Comparison of ENCODE assay signal across 8 mouse cellular contexts in genomic region chr2:68862464-68863266, GRCm38 (mm10). TPM values are rescaled to one million over a fixed set of nuclear protein-coding genes. Genes with fewer than 3 reads are reported as not detected.
A peak's percentile ranks its signal among the peaks of the same experiment; 100 is the strongest.
DNase-seq lines count a peak whose midpoint lies in the region; ATAC-seq and TF ChIP-seq lines count a peak whose summit lies in the region.

No protein-coding gene starts in this region.

- no peak for TF ChIP-seq POLR2A in ES-Bruce4 (IDR thresholded peaks at IDR 0.05; ENCODE audit: insufficient read depth, low read length)

- no peaks in the 10 kb centered on the region for H3K27me3 ChIP-seq in heart, embryonic 13.5 days (replicated peaks)
- no peaks in the 10 kb centered on the region for H3K27me3 ChIP-seq in ES-Bruce4 (ENCODE audit: control insufficient read depth, insufficient read depth, low read length, poor library complexity, severe bottlenecking)
- H3K27me3 ChIP-seq in forebrain, embryonic 16.5 days (replicated peaks; ENCODE audit: control insufficient read depth, insufficient read depth, low read length), result no peaks in the 10 kb centered on the region

- peaks cover 63% of the 10 kb centered on the region for H3K79me2 ChIP-seq in macrophage (ENCODE audit: inconsistent target)

- no peaks in the 10 kb centered on the region for H3K9me3 ChIP-seq in heart, embryonic 13.5 days
- no peaks in the 10 kb centered on the region for H3K9me3 ChIP-seq in ES-Bruce4 (replicated peaks; ENCODE audit: control insufficient read depth, insufficient read depth, low read length, poor library complexity, severe bottlenecking)
- no peaks in the 10 kb centered on the region for H3K9me3 ChIP-seq in forebrain, embryonic 16.5 days (ENCODE audit: control insufficient read depth, low read length)

- no peak for ATAC-seq in heart, embryonic 13.5 days (ENCODE audit: extremely low read depth, insufficient number of reproducible peaks, low FRiP score, low TSS enrichment)
- no peak for ATAC-seq in forebrain, embryonic 16.5 days
- ATAC-seq in megakaryocyte-erythroid progenitor cell, adult 5-6 weeks (replicated peaks; ENCODE audit: low FRiP score, low TSS enrichment, poor library complexity, severe bottlenecking), result no peak
- no peak for ATAC-seq in granulocyte monocyte progenitor cell, adult 5-6 weeks (replicated peaks; ENCODE audit: poor library complexity, severe bottlenecking)

- H3K4me2 ChIP-seq in heart, embryonic 13.5 days, result peak overlapping the region; percentile 69
- peak overlapping the region; percentile 68 for H3K4me2 ChIP-seq in forebrain, embryonic 16.5 days (ENCODE audit: low read length)

- H3K27ac ChIP-seq in heart, embryonic 13.5 days (replicated peaks), result peak overlapping the region; percentile 82
- H3K27ac ChIP-seq in ES-Bruce4 (ENCODE audit: insufficient read depth, low read length) (no peak overlapping the region), macrophage (peak overlapping the region; percentile 51)
- H3K27ac ChIP-seq in forebrain, embryonic 16.5 days (ENCODE audit: low read length), result peak overlapping the region; percentile 87

- DNase-seq in heart, postnatal 10 days, result no peak
- no peak for DNase-seq in kidney, adult 9 months

- WGBS in heart, embryonic 13.5 days, result 8% methylated on average over 15 of the region's 15 CpGs
- WGBS in forebrain, embryonic 16.5 days, result 1% methylated on average over 15 of the region's 15 CpGs
- WGBS in macrophage (ENCODE audit: missing documents), result 15% methylated on average over 15 of the region's 15 CpGs

- no peak for TF ChIP-seq CTCF in ES-Bruce4 (IDR thresholded peaks at IDR 0.05; ENCODE audit: low read depth, low read length)

- intact Hi-C loops in heart, postnatal 10 days (cut with DNase I), result loop anchor here (5.0 kb wide), 2 partner anchors 80 to 180 kb away; no protein-coding TSS in a partner anchor

- H3K4me3 ChIP-seq in heart, embryonic 13.5 days, result peak overlapping the region; percentile 67
- H3K4me3 ChIP-seq in ES-Bruce4 (ENCODE audit: low read depth, low read length), result peak overlapping the region; percentile 88
- peak overlapping the region; percentile 87 for H3K4me3 ChIP-seq in forebrain, embryonic 16.5 days (replicated peaks; ENCODE audit: low read length)
- peak overlapping the region; percentile 84 for H3K4me3 ChIP-seq in macrophage (ENCODE audit: inconsistent target)

- TF ChIP-seq EP300 in ES-Bruce4 (IDR thresholded peaks at IDR 0.05; ENCODE audit: insufficient read depth, low read depth, low read length), result no peak

- H3K9ac ChIP-seq in heart, embryonic 13.5 days, result peak overlapping the region; percentile 88
- peak overlapping the region; percentile 75 for H3K9ac ChIP-seq in ES-Bruce4 (ENCODE audit: low read depth, poor library complexity, severe bottlenecking)
- peak overlapping the region; percentile 94 for H3K9ac ChIP-seq in forebrain, embryonic 16.5 days (replicated peaks; ENCODE audit: low read depth, low read length)

- peaks cover 37% of the 10 kb centered on the region for H3K4me1 ChIP-seq in heart, embryonic 13.5 days
- no peaks in the 10 kb centered on the region for H3K4me1 ChIP-seq in ES-Bruce4 (ENCODE audit: control insufficient read depth, insufficient read depth, low read length)
- peaks cover 20% of the 10 kb centered on the region for H3K4me1 ChIP-seq in forebrain, embryonic 16.5 days (replicated peaks; ENCODE audit: control insufficient read depth, insufficient read depth, low read length)

- no peaks in the 10 kb centered on the region for H3K36me3 ChIP-seq in heart, embryonic 13.5 days
- H3K36me3 ChIP-seq in ES-Bruce4 (ENCODE audit: control insufficient read depth, insufficient read depth, low read length, poor library complexity, severe bottlenecking) (no peaks in the 10 kb centered on the region), macrophage (ENCODE audit: inconsistent target) (no peaks in the 10 kb centered on the region)
- no peaks in the 10 kb centered on the region for H3K36me3 ChIP-seq in forebrain, embryonic 16.5 days (ENCODE audit: control insufficient read depth, insufficient read depth)

RNA-seq across cellular contexts. Expression of gene Cers6, which starts 1.4 kb away (rescaled TPM):
- 18.9 and 21.6 TPM in 2 replicates for polyA plus RNA-seq in heart, embryonic 13.5 days (2015; fragmentation: Nextera tagmentation; extraction: Ambion mirVana)
- 10 to 100 TPM; 15.7 to 20.2 TPM for total RNA-seq in heart, postnatal 10 days (2021)
- polyA plus RNA-seq in ES-Bruce4 (2011; ENCODE audit: insufficient read depth, insufficient read length, low read depth, missing spikeins), result 17.0 and 17.9 TPM in 2 replicates
- 62.3 and 74.4 TPM in 2 replicates for polyA plus RNA-seq in forebrain, embryonic 16.5 days (2015; fragmentation: Nextera tagmentation; extraction: Ambion mirVana)
- total RNA-seq in macrophage (2018; cell fraction: chromatin; rRNA removed), result 1,000 to 10,000 TPM in 7 of 26 experiments, 100 to 1,000 TPM in 19; 161 to 1,623 (median 510) TPM
- 100 to 1,000 TPM in 4 of 26 experiments, 10 to 100 TPM in 22; 51.6 to 134 (median 75.1) TPM for total RNA-seq in macrophage (2018; cell fraction: cytosol; rRNA removed)
- 1,000 to 10,000 TPM in 2 of 26 experiments, 100 to 1,000 TPM in 24; 169 to 1,979 (median 530) TPM for total RNA-seq in macrophage (2018; cell fraction: nucleus; rRNA removed)
- 26.1 to 30.0 TPM (median 26.4 TPM) in 3 replicates for polyA plus RNA-seq in macrophage (2018)
- 0.79 and 2.8 TPM in 2 replicates for total RNA-seq in megakaryocyte-erythroid progenitor cell, adult 5-6 weeks (2014; fragmentation: Nextera tagmentation)
- total RNA-seq in megakaryocyte-erythroid progenitor cell, adult 5-6 weeks (2017), result 1.1 and 1.4 TPM in 2 replicates
- 88.6 and 93.7 TPM in 2 replicates for total RNA-seq in granulocyte monocyte progenitor cell, adult 5-6 weeks (2014; fragmentation: Nextera tagmentation)
- total RNA-seq in granulocyte monocyte progenitor cell, adult 5-6 weeks (2017), result 39.2 and 39.3 TPM in 2 replicates
